Mouse (Mus musculus) induced T-regulatory cell, adult 2 months (primary cell): ENCODE data around the gene Vmn1r149.
"Not testable (repeated sequence)": the region's sequence is repeated elsewhere in the genome, so short reads cannot be mapped to it uniquely, and the experiment has no call there.

ENCODE experiments used
- DNase-seq: peaks from one replicate; pipeline ENCODE4 v3.0.0-alpha.2; 2012; ENCODE audit warnings: low read depth

The Vmn1r149 gene

DNA sequence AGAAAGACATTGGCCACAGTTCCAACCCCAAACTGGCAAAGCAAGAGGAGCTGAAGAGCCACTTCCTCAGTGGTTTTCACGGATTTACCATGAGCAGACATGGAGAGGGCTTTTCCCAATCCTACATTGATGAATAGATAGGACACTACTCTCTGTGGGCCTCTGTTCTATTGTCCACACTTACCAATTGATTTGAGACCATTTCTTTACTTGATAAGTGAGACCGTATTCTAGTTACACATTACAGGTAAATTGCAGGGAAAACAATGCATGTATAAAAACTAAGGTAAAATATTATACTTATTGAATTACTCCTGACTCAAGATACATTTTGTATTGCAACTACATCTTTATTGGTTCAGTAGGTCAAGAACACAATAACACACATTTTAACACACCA lies at the start of gene Vmn1r149:
Vmn1r149 (minus strand) TSS at position 101 of the 400 bp plus-strand sequence.
- DNase-seq, result not testable (repeated sequence)

- DNase-seq, result not testable (repeated sequence)
Observed at GRCm38 (mm10) chr7:22463975-22464374, 25.9 kb upstream of the Vmn1r149 start, which contains the start of gene Gm10665. Gene Gm10665 (minus strand): TSS chr7:22464075.

DNA sequence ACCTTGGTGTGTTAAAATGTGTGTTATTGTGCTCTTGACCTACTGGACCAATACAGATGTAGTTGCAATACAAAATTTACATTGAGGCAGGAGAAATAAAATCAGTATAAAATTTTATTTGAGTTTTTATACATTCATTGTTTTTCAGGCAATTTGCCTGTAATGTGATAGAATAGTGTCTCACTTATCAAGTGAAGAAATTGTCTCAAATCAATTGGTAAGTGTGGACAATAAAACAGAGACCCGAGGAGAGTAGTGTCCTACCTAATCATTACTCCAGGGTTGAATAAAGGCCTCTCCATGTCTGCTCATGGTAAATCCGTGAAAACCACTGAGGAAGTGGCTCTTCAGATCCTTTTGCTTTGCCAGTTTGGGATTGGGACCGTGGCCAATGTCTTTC lies 24.7 kb downstream of the Vmn1r149 start, which contains the start of gene Vmn1r148:
Vmn1r148 (plus strand) TSS at position 301 of the 400 bp plus-strand sequence.
- not testable (repeated sequence) for DNase-seq
